13 mouse cellular contexts compared by ENCODE assay signal in the genomic region with DNA sequence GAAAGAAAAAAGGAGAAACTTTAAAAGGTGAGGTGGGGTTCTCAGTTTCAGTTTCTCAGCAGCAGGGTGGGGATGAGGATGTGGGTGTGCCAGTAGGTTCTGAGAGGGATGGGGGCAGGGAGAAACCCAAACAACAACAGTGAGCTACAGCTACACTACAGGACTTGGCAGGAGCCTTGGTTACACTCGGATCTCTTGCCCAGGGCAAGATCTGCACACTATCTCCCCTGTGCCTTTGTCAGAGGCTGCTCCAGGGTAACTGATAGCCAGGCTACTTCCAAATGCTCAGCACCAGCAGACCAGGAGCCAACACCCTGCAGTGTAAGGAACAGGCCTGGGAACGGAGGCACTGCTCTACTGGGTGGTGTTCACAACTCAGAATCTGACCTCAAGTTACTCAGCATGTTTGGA. TPM values are rescaled to one million over a fixed set of nuclear protein-coding genes. Genes with fewer than 3 reads are reported as not detected.
DNase-seq lines count a peak whose midpoint lies in the region; ATAC-seq lines count a peak whose summit lies in the region.
"Had no signal": no experiment of that assay in that cellular context is flagged by ENCODE, and none has a peak within 500 bp of the region (broad histone marks: within the 10 kb centered on the region; RNA-seq: fewer than 3 reads in every experiment).

No protein-coding gene starts in this region.

- H3K4me2 ChIP-seq in forebrain, embryonic 15.5 days (replicated peaks): no peak overlapping the region
- H3K4me2 ChIP-seq in liver, embryonic 12.5 days: peak overlapping the region; percentile 38

- H3K4me1 ChIP-seq in forebrain, embryonic 15.5 days: no peaks in the 10 kb centered on the region
- no peaks in the 10 kb centered on the region for H3K4me1 ChIP-seq in forebrain, embryonic 10.5 days
- peaks cover 18% of the 10 kb centered on the region for H3K4me1 ChIP-seq in liver, embryonic 12.5 days

- H3K9ac ChIP-seq in forebrain, embryonic 15.5 days (replicated peaks): no peak overlapping the region
- H3K9ac ChIP-seq in liver, embryonic 12.5 days: peak overlapping the region; percentile 43

- H3K27ac ChIP-seq in forebrain, embryonic 15.5 days (replicated peaks): no peak overlapping the region
- H3K27ac ChIP-seq in forebrain, embryonic 10.5 days: no peak overlapping the region
- H3K27ac ChIP-seq in liver, embryonic 12.5 days: peak overlapping the region; percentile 74
- H3K27ac ChIP-seq: macrophage had no signal

- intact Hi-C loops in left cerebral cortex, postnatal 36 days (cut with DNase I): no loop called here

- H3K27me3 ChIP-seq in forebrain, embryonic 15.5 days: no peaks in the 10 kb centered on the region
- H3K27me3 ChIP-seq in forebrain, embryonic 10.5 days (ENCODE audit: poor library complexity, severe bottlenecking): no peaks in the 10 kb centered on the region
- no peaks in the 10 kb centered on the region for H3K27me3 ChIP-seq in liver, embryonic 12.5 days (replicated peaks)

- ATAC-seq in forebrain, embryonic 15.5 days (replicated peaks): 0 out of 2 replicates have a peak, but pooled peaks have one; percentile 29
- ATAC-seq in liver, embryonic 12.5 days: peak; percentile 73

- H3K36me3 ChIP-seq in forebrain, embryonic 15.5 days: no peaks in the 10 kb centered on the region
- H3K36me3 ChIP-seq in forebrain, embryonic 10.5 days (replicated peaks): peaks cover 17% of the 10 kb centered on the region
- 0 out of 2 replicates have a peak, but pooled peaks cover 5% of the 10 kb centered on the region for H3K36me3 ChIP-seq in liver, embryonic 12.5 days

- H3K9me3 ChIP-seq in forebrain, embryonic 15.5 days: no peaks in the 10 kb centered on the region
- no peaks in the 10 kb centered on the region for H3K9me3 ChIP-seq in forebrain, embryonic 10.5 days
- no peaks in the 10 kb centered on the region for H3K9me3 ChIP-seq in liver, embryonic 12.5 days (replicated peaks)

- WGBS in forebrain, embryonic 15.5 days: 73% methylated on average over 2 of the region's 2 CpGs
- WGBS in forebrain, embryonic 10.5 days: 78% methylated on average over 2 of the region's 2 CpGs
- WGBS in liver, embryonic 12.5 days (ENCODE audit: insufficient replicate concordance): 36% methylated on average over 2 of the region's 2 CpGs

- H3K4me3 ChIP-seq in forebrain, embryonic 15.5 days: no peak overlapping the region
- H3K4me3 ChIP-seq in forebrain, embryonic 10.5 days: no peak overlapping the region
- H3K4me3 ChIP-seq in liver, embryonic 12.5 days: no peak overlapping the region

- no peak for DNase-seq in forebrain, embryonic 10.5 days (ENCODE audit: extremely low spot score, low spot score)
- peak; percentile 9 for DNase-seq in thymus, postnatal 0 days (ENCODE audit: low spot score)
- DNase-seq in thymus, postnatal 4 days: no peak
- no peak for DNase-seq in left cerebral cortex, postnatal 36 days (ENCODE audit: low spot score in 2 of 2)
- no peak for DNase-seq in ovary, postnatal 14 days (ENCODE audit: low spot score)
- DNase-seq in layer of hippocampus, adult 9-10 months (ENCODE audit: low spot score): no peak
- DNase-seq: kidney, postnatal 25 days; right cerebral cortex, postnatal 4 days had no signal

RNA-seq across cellular contexts. Expression of a gene that starts 15.0 kb away (rescaled TPM):
- polyA plus RNA-seq in forebrain, embryonic 15.5 days (2015; fragmentation: Nextera tagmentation; extraction: Ambion mirVana): 5.4 TPM in 1 of 2 replicates, not detected in the other
- 6.0 and 13.2 TPM in 2 replicates for polyA plus RNA-seq in forebrain, embryonic 10.5 days (2016; fragmentation: Nextera tagmentation; extraction: Ambion mirVana)
- polyA plus RNA-seq in thymus, postnatal 0 days (2015; fragmentation: Nextera tagmentation; extraction: Ambion mirVana): 9.1 and 14.0 TPM in 2 replicates
- 4.2 and 5.2 TPM in 2 replicates for polyA plus RNA-seq in liver, embryonic 12.5 days (2016; fragmentation: Nextera tagmentation; extraction: Ambion mirVana)
- 10 to 100 TPM; 39.0 to 45.6 TPM for total RNA-seq in left cerebral cortex, postnatal 36 days (2021)

RNA-seq across cellular contexts. Expression of a gene that starts 23.0 kb away (rescaled TPM):
- not detected in 2 replicates for polyA plus RNA-seq in forebrain, embryonic 15.5 days (2015; fragmentation: Nextera tagmentation; extraction: Ambion mirVana)
- polyA plus RNA-seq in forebrain, embryonic 10.5 days (2016; fragmentation: Nextera tagmentation; extraction: Ambion mirVana): not detected in 2 replicates
- polyA plus RNA-seq in thymus, postnatal 0 days (2015; fragmentation: Nextera tagmentation; extraction: Ambion mirVana): not detected in 2 replicates
- 39.0 and 41.3 TPM in 2 replicates for polyA plus RNA-seq in liver, embryonic 12.5 days (2016; fragmentation: Nextera tagmentation; extraction: Ambion mirVana)
- not detected for total RNA-seq in left cerebral cortex, postnatal 36 days (2021)
- total RNA-seq: gastrocnemius, adult 18-20 months; left cerebral cortex, postnatal 14 days had no signal
- polyA plus RNA-seq: macrophage had no signal

RNA-seq across cellular contexts. Expression of a gene that starts 57.3 kb away (rescaled TPM):
- 29.9 and 34.7 TPM in 2 replicates for polyA plus RNA-seq in forebrain, embryonic 15.5 days (2015; fragmentation: Nextera tagmentation; extraction: Ambion mirVana)
- polyA plus RNA-seq in forebrain, embryonic 10.5 days (2016; fragmentation: Nextera tagmentation; extraction: Ambion mirVana): 42.0 and 52.5 TPM in 2 replicates
- 16.3 and 18.2 TPM in 2 replicates for polyA plus RNA-seq in thymus, postnatal 0 days (2015; fragmentation: Nextera tagmentation; extraction: Ambion mirVana)
- polyA plus RNA-seq in liver, embryonic 12.5 days (2016; fragmentation: Nextera tagmentation; extraction: Ambion mirVana): 24.7 and 27.4 TPM in 2 replicates
- total RNA-seq in left cerebral cortex, postnatal 36 days (2021): 10 to 100 TPM; 31.7 to 45.5 TPM

Comparison
In these comparisons a context has a peak if more than half of its experiments do, and no peak if none do; other contexts are left out.
1. RNA of a gene that starts 23.0 kb away (polyA plus RNA-seq): 39.0 to 41.3 TPM in liver, embryonic 12.5 days; not detected in forebrain, embryonic 15.5 days, not detected in thymus, postnatal 0 days and not detected in forebrain, embryonic 10.5 days; every median in the first group is over 10 times any median in the second.